Mouse (Mus musculus): ENCODE measurements around the gene Tchp. TPM values are rescaled to one million over a fixed set of nuclear protein-coding genes. Genes with fewer than 3 reads are reported as not detected.

Tchp gene
- total and polyA plus RNA-seq, 2 experiments from 2014 or later, result 0.50 to 4.4 TPM

DNA sequence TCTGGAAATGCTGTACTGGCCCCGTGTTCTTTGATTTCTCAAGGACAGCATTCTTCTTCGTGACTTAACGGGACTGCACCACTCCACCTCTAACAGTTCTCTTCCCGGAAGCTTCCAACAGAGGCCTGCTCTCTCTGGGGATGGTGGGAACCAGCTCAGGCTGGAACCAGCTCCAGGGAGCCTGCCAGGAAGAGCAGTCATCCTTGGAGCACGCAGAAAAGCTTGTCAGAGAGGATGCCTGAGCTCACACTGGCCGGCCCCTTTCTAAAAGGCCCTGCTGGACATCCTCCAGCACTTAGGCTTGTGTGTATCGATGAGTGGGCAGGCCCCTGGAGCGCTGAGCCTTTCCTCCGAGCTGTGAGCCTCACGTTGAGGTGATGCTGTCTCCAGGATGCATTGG lies 20.6 kb downstream of the Tchp start:
- TF ChIP-seq EP300 (IDR thresholded peaks at IDR 0.05; ENCODE audit: low read depth), result no peak
- no peak for TF ChIP-seq CTCF (IDR thresholded peaks at IDR 0.05; ENCODE audit: low read depth)
- H3K9ac ChIP-seq (replicated peaks; ENCODE audit: low read depth, low read length), result no peak overlapping the region
- H3K27ac ChIP-seq (ENCODE audit: low read depth), result no peak overlapping the region
- H3K27me3 ChIP-seq (ENCODE audit: control insufficient read depth, insufficient read depth, low read length), result no peaks in the 10 kb centered on the region
- 68% methylated on average over 10 of the region's 10 CpGs for WGBS
- no peak overlapping the region for H3K4me2 ChIP-seq (ENCODE audit: low read depth, low read length)
- no peak for DNase-seq (ENCODE audit: low spot score)
- ATAC-seq (ENCODE audit: insufficient read depth, low read depth), result peak; percentile 40; the same call in 1 of the 2 replicates
- H3K4me3 ChIP-seq (ENCODE audit: low read depth, low read length), result no peak overlapping the region
- H3K4me1 ChIP-seq (ENCODE audit: control insufficient read depth, insufficient read depth), result no peaks in the 10 kb centered on the region
- H3K9me3 ChIP-seq (replicated peaks; ENCODE audit: control insufficient read depth, low read length), result no peaks in the 10 kb centered on the region; the same call in 1 of the 2 replicates
- H3K36me3 ChIP-seq (replicated peaks; ENCODE audit: control insufficient read depth, insufficient read depth, low read length), result peaks cover 62% of the 10 kb centered on the region

DNA sequence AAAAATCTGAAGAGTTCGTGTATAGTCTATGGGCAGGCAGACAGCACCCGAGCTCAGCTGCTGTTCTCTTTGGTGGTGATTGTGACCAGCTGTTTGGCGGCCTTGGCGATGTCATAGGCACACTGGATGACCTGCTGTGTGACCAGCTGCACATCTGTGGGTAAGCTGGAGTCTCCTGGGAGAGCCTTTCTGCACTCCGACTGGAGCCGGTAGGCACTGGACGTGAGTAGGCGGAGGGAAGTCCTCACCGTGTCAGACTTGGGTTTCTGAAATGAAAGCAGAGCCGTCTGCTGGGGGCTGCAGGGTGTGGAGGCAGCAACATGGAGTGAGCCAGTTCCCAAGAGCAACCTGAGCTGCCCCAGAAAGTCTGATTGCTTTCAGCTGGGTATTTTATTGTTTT lies 22.6 kb downstream of the Tchp start:
- DNase-seq (ENCODE audit: low spot score), result no peak
- H3K27me3 ChIP-seq (ENCODE audit: control insufficient read depth, insufficient read depth, low read length), result no peaks in the 10 kb centered on the region
- H3K9ac ChIP-seq (replicated peaks; ENCODE audit: low read depth, low read length), result no peak overlapping the region
- H3K36me3 ChIP-seq (replicated peaks; ENCODE audit: control insufficient read depth, insufficient read depth, low read length), result peaks cover 77% of the 10 kb centered on the region
- no peak overlapping the region for H3K4me3 ChIP-seq (ENCODE audit: low read depth, low read length)
- H3K27ac ChIP-seq (ENCODE audit: low read depth), result no peak overlapping the region
- H3K4me1 ChIP-seq (ENCODE audit: control insufficient read depth, insufficient read depth), result no peaks in the 10 kb centered on the region
- TF ChIP-seq CTCF (IDR thresholded peaks at IDR 0.05; ENCODE audit: low read depth) (no peak), EP300 (IDR thresholded peaks at IDR 0.05; ENCODE audit: low read depth) (no peak)
- WGBS, result 73% methylated on average over 10 of the region's 10 CpGs
- no peaks in the 10 kb centered on the region for H3K9me3 ChIP-seq (replicated peaks; ENCODE audit: control insufficient read depth, low read length)
- ATAC-seq (ENCODE audit: insufficient read depth, low read depth), result no peak
- H3K4me2 ChIP-seq (ENCODE audit: low read depth, low read length), result no peak overlapping the region

DNA sequence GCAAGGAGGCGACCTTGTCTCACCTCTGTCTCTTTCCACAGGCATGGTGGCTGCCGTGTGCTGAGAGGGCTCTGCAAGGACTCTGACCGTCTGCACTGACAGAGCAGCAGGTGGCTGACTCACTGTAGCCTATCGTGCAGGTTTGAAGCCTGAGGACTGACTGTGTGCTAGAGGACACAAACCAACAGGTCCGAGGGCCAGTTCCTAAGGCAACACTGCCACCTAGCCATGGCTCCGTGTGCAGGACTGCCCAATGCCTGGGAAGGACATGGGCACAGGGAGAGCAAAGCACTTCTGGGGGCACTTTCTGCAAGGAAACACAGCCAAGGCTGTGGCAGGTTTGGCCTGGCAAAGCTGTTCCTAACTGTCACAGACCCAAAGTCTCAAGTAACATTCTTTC lies 23.9 kb downstream of the Tchp start:
- Histone ChIP-seq H3K9me3 (replicated peaks; ENCODE audit: control insufficient read depth, low read length) (no peaks in the 10 kb centered on the region), H3K27ac (ENCODE audit: low read depth) (no peak overlapping the region)
- 59% methylated on average over 6 of the region's 6 CpGs for WGBS

DNA sequence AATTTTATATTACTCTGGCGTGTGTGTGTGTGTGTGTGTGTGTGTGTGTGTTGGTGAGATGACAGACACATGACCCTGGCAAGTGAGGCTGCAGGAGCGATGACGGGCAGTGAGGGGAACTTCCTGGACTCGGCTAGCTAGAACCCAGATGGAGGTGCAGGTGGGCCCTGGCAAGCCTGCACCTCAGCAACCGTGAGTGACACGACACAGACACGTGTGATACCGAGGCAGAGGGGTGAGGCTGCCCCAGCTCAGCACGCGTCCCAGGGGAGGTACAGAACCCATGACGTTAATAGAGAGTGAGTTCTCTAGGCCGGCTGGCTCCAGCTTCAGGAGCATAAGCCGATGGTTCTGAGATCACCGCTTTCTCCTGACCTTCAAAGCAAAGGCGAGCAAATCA lies 24.4 kb downstream of the Tchp start:
- Histone ChIP-seq H3K27ac (ENCODE audit: low read depth) (no peak overlapping the region), H3K9me3 (replicated peaks; ENCODE audit: control insufficient read depth, low read length) (no peaks in the 10 kb centered on the region), H3K4me2 (ENCODE audit: low read depth, low read length) (no peak overlapping the region), H3K4me3 (ENCODE audit: low read depth, low read length) (no peak overlapping the region), H3K4me1 (ENCODE audit: control insufficient read depth, insufficient read depth) (no peaks in the 10 kb centered on the region), H3K27me3 (ENCODE audit: control insufficient read depth, insufficient read depth, low read length) (no peaks in the 10 kb centered on the region), H3K9ac (replicated peaks; ENCODE audit: low read depth, low read length) (no peak overlapping the region), H3K36me3 (replicated peaks; ENCODE audit: control insufficient read depth, insufficient read depth, low read length) (peaks cover 92% of the 10 kb centered on the region)
- DNase-seq (ENCODE audit: low spot score), result no peak
- 80% methylated on average over 15 of the region's 15 CpGs for WGBS
- TF ChIP-seq CTCF (IDR thresholded peaks at IDR 0.05; ENCODE audit: low read depth), result no peak
- no peak for TF ChIP-seq EP300 (IDR thresholded peaks at IDR 0.05; ENCODE audit: low read depth)
- ATAC-seq (ENCODE audit: insufficient read depth, low read depth), result no peak

More for the DNA sequence above, 23.9 kb downstream of the Tchp start:
- H3K4me1 ChIP-seq (ENCODE audit: control insufficient read depth, insufficient read depth), result no peaks in the 10 kb centered on the region
- no peak for TF ChIP-seq EP300 (IDR thresholded peaks at IDR 0.05; ENCODE audit: low read depth)
- TF ChIP-seq CTCF (IDR thresholded peaks at IDR 0.05; ENCODE audit: low read depth), result peak; percentile 34; the same call in 1 of the 2 replicates
- no peak overlapping the region for H3K4me3 ChIP-seq (ENCODE audit: low read depth, low read length)
- H3K36me3 ChIP-seq (replicated peaks; ENCODE audit: control insufficient read depth, insufficient read depth, low read length), result peaks cover 87% of the 10 kb centered on the region
- H3K27me3 ChIP-seq (ENCODE audit: control insufficient read depth, insufficient read depth, low read length), result no peaks in the 10 kb centered on the region
- no peak for ATAC-seq (ENCODE audit: insufficient read depth, low read depth)
- no peak overlapping the region for H3K4me2 ChIP-seq (ENCODE audit: low read depth, low read length)
- no peak for DNase-seq (ENCODE audit: low spot score)
- H3K9ac ChIP-seq (replicated peaks; ENCODE audit: low read depth, low read length), result no peak overlapping the region

DNA sequence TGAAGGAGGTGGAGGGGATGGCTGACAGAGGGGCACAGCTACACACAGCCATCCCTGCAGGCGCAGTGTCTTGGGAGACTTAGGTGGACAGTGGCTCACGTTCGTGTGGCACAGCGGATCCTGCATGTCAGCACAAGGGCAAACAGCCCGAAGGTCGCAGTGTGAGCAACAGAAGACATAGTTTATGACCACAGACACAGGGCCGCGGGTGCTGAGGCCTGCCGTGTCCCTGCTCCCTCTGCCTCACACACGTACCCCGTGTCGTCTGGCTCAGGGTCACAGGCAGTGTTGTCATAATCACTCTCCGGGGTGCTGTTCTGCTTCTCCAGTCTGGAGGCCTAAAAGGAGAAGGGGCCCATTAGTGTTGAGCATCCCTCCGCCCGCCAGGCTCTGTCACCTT lies 26.0 kb downstream of the Tchp start:
- Histone ChIP-seq H3K9ac (replicated peaks; ENCODE audit: low read depth, low read length) (no peak overlapping the region), H3K9me3 (replicated peaks; ENCODE audit: control insufficient read depth, low read length) (no peaks in the 10 kb centered on the region), H3K27ac (ENCODE audit: low read depth) (no peak overlapping the region), H3K36me3 (replicated peaks; ENCODE audit: control insufficient read depth, insufficient read depth, low read length) (peaks cover 94% of the 10 kb centered on the region), H3K4me3 (ENCODE audit: low read depth, low read length) (no peak overlapping the region), H3K4me1 (ENCODE audit: control insufficient read depth, insufficient read depth) (peaks cover 8% of the 10 kb centered on the region), H3K4me2 (ENCODE audit: low read depth, low read length) (no peak overlapping the region), H3K27me3 (ENCODE audit: control insufficient read depth, insufficient read depth, low read length) (no peaks in the 10 kb centered on the region)
- DNase-seq (ENCODE audit: low spot score), result no peak
- WGBS, result 97% methylated on average over 15 of the region's 15 CpGs
- no peak for ATAC-seq (ENCODE audit: insufficient read depth, low read depth)
- TF ChIP-seq EP300 (IDR thresholded peaks at IDR 0.05; ENCODE audit: low read depth) (no peak), CTCF (IDR thresholded peaks at IDR 0.05; ENCODE audit: low read depth) (no peak)
